Mouse (Mus musculus) liver, embryonic 14.5 days (tissue): ENCODE data around the gene Pla2g4f. TPM values are rescaled to one million over a fixed set of nuclear protein-coding genes. Genes with fewer than 3 reads are reported as not detected.

ENCODE experiments used
- ATAC-seq: fragments of 200-750 bp; cut with Nextera tagmentation; 2 replicates; pipeline ENCODE4 v1.8.0; 2017; ENCODE audit warnings: moderate number of reproducible peaks, mild to moderate bottlenecking, moderate library complexity; ENCODE audit not compliant: insufficient read depth
- DNase-seq, 3 experiments: peaks; one replicate each; pipeline ENCODE4 v3.0.0-alpha.2; 2012 to 2013; ENCODE audit warnings: low read depth in 3 of 3, low spot score in 3 of 3
- H3K27ac ChIP-seq: fragments of 300-500 bp; sonication (generic); 2 replicates; pipeline ENCODE4 v1.5.1; 2014; ENCODE audit warnings: moderate library complexity, mild to moderate bottlenecking, control low read depth, inconsistent platforms
- H3K27me3 ChIP-seq: fragments of 300-500 bp; sonication (generic); 2 replicates; pipeline ENCODE4 v1.6.1; 2014; ENCODE audit warnings: mild to moderate bottlenecking, low read length, moderate library complexity; ENCODE audit not compliant: control insufficient read depth, insufficient read depth
- H3K36me3 ChIP-seq: fragments of 300-500 bp; sonication (generic); replicated peaks from 2 replicates; pipeline ENCODE4 v1.6.1; 2014; ENCODE audit warnings: low read depth; ENCODE audit not compliant: control insufficient read depth, insufficient read depth
- H3K4me1 ChIP-seq, 2 experiments: fragments of 200-500 bp in 1 of 2; fragments of 300-500 bp in 1 of 2; sonication (generic) in 1 of 2; replicated peaks; 2 replicates each; pipeline ENCODE4 v1.6.1; 2012 to 2014; ENCODE audit warnings: antibody characterized with exemption in 1 of 2, inconsistent platforms in 1 of 2, low read length in 1 of 2; ENCODE audit not compliant: control insufficient read depth in 2 of 2, insufficient read depth in 2 of 2
- H3K4me2 ChIP-seq: fragments of 300-500 bp; sonication (generic); 2 replicates; pipeline ENCODE4 v1.6.1; 2014; ENCODE audit warnings: low read depth, mild to moderate bottlenecking, control low read depth, moderate library complexity
- H3K4me3 ChIP-seq, 2 experiments: fragments of 200-500 bp in 1 of 2; fragments of 300-500 bp in 1 of 2; sonication (generic) in 1 of 2; 2 replicates each; pipeline ENCODE4 v1.5.1; 2012 to 2014; ENCODE audit warnings: low read depth in 2 of 2, low read length in 2 of 2, mild to moderate bottlenecking in 2 of 2, control low read depth in 1 of 2, inconsistent platforms in 1 of 2, moderate library complexity in 1 of 2; ENCODE audit not compliant: insufficient read depth in 1 of 2
- H3K9ac ChIP-seq: fragments of 300-500 bp; sonication (generic); replicated peaks from 2 replicates; pipeline ENCODE4 v1.6.1; 2014; ENCODE audit warnings: mild to moderate bottlenecking, control low read depth, moderate library complexity
- H3K9me3 ChIP-seq: fragments of 300-500 bp; sonication (generic); 2 replicates; pipeline ENCODE4 v1.6.1; 2016; ENCODE audit warnings: low read length, mixed read lengths; ENCODE audit not compliant: control insufficient read depth
- CTCF ChIP-seq: IDR thresholded peaks from 2 replicates; pipeline ENCODE4 v1.5.1; 2016; ENCODE audit warnings: antibody characterized with exemption, low read depth, control low read depth
- EP300 ChIP-seq: IDR thresholded peaks from 2 replicates; pipeline ENCODE4 v1.6.1; 2016; ENCODE audit warnings: antibody characterized with exemption, low read depth
- WGBS: fragments of 180-500 bp; shearing (Covaris S2); extraction: QIAGEN DNeasy Blood & Tissue Kit; methylation state at CpG from one replicate; pipeline ENCODE4 v1.1.7; 2014; ENCODE audit not compliant: insufficient replicate concordance; 5-methylcytosine and 5-hydroxymethylcytosine counted together
- polyA plus RNA-seq, 2 experiments: library from polyadenylated mRNA; depleted of rRNA in 1 of 2; stranded (reverse) in 1 of 2; unstranded in 1 of 2; fragments of >200 nt; fragmentation: Nextera tagmentation in 1 of 2; extraction: Ambion mirVana in 1 of 2; gene quantifications; 2 replicates each; pipeline versions ENCODE4 v1.2.1 to v1.2.3; 2012 to 2014

The Pla2g4f gene
- polyA plus RNA-seq, 2 experiments: not detected

DNA sequence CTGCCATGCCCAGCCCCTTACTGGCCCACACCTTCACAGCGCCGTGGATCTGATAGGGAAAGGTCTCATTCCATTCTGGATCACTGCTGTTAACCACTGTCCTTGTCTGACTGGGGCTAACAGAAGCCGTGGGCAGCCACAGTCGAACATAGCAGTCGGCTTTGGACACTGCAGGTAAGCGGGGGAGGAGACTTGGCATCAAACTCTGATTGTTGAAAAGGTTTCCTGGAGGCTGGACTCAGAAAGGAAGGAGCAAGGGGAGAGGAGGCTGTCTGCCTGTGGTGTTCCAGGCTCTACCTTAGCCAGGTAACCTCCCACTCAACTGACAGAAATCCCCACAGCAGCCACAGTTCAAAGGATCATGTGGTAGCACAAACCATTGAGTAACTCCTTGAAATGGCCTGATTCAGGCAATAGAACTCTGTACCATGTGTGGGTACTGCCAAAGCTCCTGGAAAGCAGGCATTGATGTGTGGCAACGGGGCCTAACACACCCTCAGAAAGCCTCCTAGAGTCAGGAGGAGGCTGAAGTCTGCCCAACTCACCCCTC lies 1.6 kb downstream of the Pla2g4f start:
- H3K4me1 ChIP-seq: no peaks in the 10 kb centered on the region
- no peaks in the 10 kb centered on the region for H3K9me3 ChIP-seq
- no peak overlapping the region for H3K4me3 ChIP-seq
- DNase-seq (no peak), ATAC-seq (no peak)
- H3K4me2 ChIP-seq: no peak overlapping the region
- H3K27ac ChIP-seq: no peak overlapping the region
- no peaks in the 10 kb centered on the region for H3K27me3 ChIP-seq
- H3K9ac ChIP-seq: no peak overlapping the region
- no peak for TF ChIP-seq EP300
- WGBS: 59% methylated on average over 7 of the region's 7 CpGs
- no peaks in the 10 kb centered on the region for H3K36me3 ChIP-seq

DNA sequence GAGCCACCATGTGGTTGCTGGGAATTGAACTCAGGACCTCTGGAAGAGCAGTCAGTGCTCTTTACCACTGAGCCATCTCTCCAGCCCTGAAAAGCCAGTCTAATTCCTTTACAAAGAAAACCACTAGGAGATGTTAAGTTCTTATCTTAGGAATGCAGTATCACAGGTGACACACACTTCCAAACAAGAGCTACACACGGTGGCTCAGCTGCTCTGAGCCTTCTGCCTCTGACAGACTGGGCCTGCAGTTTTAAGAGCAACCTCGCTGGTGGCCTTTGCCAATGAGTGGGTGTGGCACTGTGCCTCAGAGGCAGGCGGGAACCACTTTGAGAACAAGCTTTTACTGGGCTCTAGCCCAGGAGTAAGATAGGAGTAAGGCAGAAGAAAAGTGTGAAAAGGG lies 9.9 kb downstream of the Pla2g4f start:
- DNase-seq (no peak), ATAC-seq (no peak)
- WGBS: 14% methylated on average over 3 of the region's 3 CpGs
- TF ChIP-seq EP300 (no peak), CTCF (no peak)
- Histone ChIP-seq H3K9ac (no peak overlapping the region), H3K27ac (no peak overlapping the region), H3K4me2 (no peak overlapping the region), H3K27me3 (no peaks in the 10 kb centered on the region), H3K4me3 (no peak overlapping the region), H3K9me3 (no peaks in the 10 kb centered on the region), H3K36me3 (no peaks in the 10 kb centered on the region), H3K4me1 (no peaks in the 10 kb centered on the region)

DNA sequence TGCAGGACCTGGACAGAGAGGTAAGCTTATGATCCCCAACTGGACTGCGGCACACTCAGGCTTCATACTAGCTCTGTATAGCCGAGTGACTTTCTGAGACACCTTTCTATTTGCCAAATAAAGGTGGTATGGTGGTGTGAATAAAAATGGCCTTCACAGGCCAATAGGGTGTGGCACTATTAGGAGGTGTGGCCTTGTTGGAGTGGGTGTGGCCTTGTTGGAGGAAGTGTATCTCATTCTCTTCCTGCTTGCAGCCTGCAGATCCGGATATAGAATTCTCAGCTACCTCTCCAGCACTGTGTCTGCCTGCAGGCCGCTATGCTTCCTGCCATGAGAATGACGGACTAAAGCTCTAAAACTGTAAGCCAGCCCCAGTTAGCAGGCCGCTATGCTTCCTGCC lies 12.9 kb downstream of the Pla2g4f start:
- no peak for TF ChIP-seq EP300
- TF ChIP-seq CTCF: no peak
- Histone ChIP-seq H3K27ac (no peak overlapping the region), H3K27me3 (no peaks in the 10 kb centered on the region), H3K4me2 (no peak overlapping the region), H3K9me3 (no peaks in the 10 kb centered on the region), H3K9ac (no peak overlapping the region), H3K4me3 (no peak overlapping the region), H3K36me3 (no peaks in the 10 kb centered on the region), H3K4me1 (no peaks in the 10 kb centered on the region)
- no peak for DNase-seq
- 81% methylated on average over 6 of the region's 6 CpGs for WGBS
- no peak for ATAC-seq

DNA sequence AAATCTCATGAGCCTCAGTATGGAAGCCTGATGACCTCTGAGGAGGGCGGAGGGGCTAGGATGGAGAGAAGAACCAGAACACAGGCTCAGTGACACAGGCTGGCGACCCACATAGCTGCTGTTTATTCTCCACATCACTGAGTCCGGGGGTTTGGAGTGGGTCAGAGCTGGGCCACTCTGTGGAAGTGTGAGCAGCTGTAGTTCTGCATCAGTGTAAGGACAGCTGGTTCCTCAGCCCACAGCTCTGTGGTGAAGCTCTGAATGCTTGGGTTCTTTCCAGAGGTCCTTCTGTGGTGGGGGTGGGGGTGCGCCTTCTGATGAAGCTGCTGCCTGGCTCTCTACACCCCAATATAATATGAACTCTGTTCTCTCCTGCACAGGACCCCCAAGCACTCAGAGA lies 14.1 kb downstream of the Pla2g4f start:
- DNase-seq (no peak), ATAC-seq (no peak)
- no peaks in the 10 kb centered on the region for H3K9me3 ChIP-seq
- no peak overlapping the region for H3K4me2 ChIP-seq
- H3K9ac ChIP-seq: no peak overlapping the region
- TF ChIP-seq EP300 (no peak), CTCF (no peak)
- no peak overlapping the region for H3K4me3 ChIP-seq
- no peaks in the 10 kb centered on the region for H3K27me3 ChIP-seq
- no peaks in the 10 kb centered on the region for H3K4me1 ChIP-seq
- H3K27ac ChIP-seq: no peak overlapping the region
- no peaks in the 10 kb centered on the region for H3K36me3 ChIP-seq
- WGBS: 62% methylated on average over 4 of the region's 4 CpGs

DNA sequence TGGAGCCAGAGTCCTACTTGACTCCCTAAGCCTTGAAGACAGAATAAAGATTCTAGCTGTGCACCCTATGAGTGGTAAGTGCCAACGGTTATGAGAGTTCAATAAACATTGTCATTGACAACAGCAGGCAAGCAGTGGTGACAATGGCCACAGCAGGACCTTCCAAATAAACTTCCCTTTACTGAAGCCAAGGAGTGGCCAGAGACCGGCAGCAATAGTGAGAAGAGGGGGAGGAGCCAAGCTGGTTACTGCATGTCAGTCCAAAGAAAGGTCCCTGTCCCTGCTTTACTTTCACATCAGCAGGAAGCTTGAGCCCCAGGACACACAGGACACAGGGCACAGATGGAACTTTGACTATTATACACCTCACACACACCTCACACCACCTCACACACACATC lies 17.8 kb downstream of the Pla2g4f start:
- no peak overlapping the region for H3K9ac ChIP-seq
- no peak overlapping the region for H3K27ac ChIP-seq
- H3K4me1 ChIP-seq: no peaks in the 10 kb centered on the region
- no peaks in the 10 kb centered on the region for H3K9me3 ChIP-seq
- H3K4me3 ChIP-seq: no peak overlapping the region
- TF ChIP-seq CTCF (no peak), EP300 (no peak)
- no peaks in the 10 kb centered on the region for H3K27me3 ChIP-seq
- H3K36me3 ChIP-seq: no peaks in the 10 kb centered on the region
- no peak overlapping the region for H3K4me2 ChIP-seq
- WGBS: 6% methylated on average over 2 of the region's 2 CpGs
- ATAC-seq: no peak
- DNase-seq: no peak
